Mouse (Mus musculus): ENCODE measurements around the gene Col4a1. TPM values are rescaled to one million over a fixed set of nuclear protein-coding genes. Genes with fewer than 3 reads are reported as not detected.

The Col4a1 gene
- 78.3 and 95.1 TPM in 2 replicates for polyA plus RNA-seq (2012; rRNA removed)

GRCm38 (mm10) chr8:11312349-11313175 is at the start of gene Col4a1, which contains the start of gene Col4a2:
Gene Col4a1 (minus strand): TSS chr8:11312826.
Gene Col4a2 (plus strand): TSS chr8:11312805.
- no peak within 1 kb of the TSS for H3K27ac ChIP-seq (ENCODE audit: control insufficient read depth, insufficient read depth, low read length)
- H3K36me3 ChIP-seq (ENCODE audit: control insufficient read depth, insufficient read depth, low read length): no peaks in the 10 kb centered on the region
- H3K27me3 ChIP-seq (ENCODE audit: control insufficient read depth, insufficient read depth, low read length): peaks cover 2% of the 10 kb centered on the region; the same call in 1 of the 2 replicates
- no peaks in the 10 kb centered on the region for H3K4me1 ChIP-seq (replicated peaks; ENCODE audit: control insufficient read depth, insufficient read depth, low read length)
- peak within 1 kb of the TSS; percentile 30 for H3K4me3 ChIP-seq (ENCODE audit: control insufficient read depth, insufficient read depth, low read length)
- TF ChIP-seq POLR2A (IDR thresholded peaks at IDR 0.05; ENCODE audit: control insufficient read depth, extremely low read depth, insufficient read depth, low read length, poor library complexity) (no peak), CTCF (IDR thresholded peaks at IDR 0.05; ENCODE audit: borderline replicate concordance, control insufficient read depth, extremely low read depth, insufficient read depth, low read length, poor library complexity) (no peak)
- 1% methylated on average over 87 of the region's 87 CpGs for WGBS
- DNase-seq: no peak

- no peak for DNase-seq
- Histone ChIP-seq H3K27me3 (ENCODE audit: control insufficient read depth, insufficient read depth, low read length) (no peaks in the 10 kb centered on the region), H3K36me3 (ENCODE audit: control insufficient read depth, insufficient read depth, low read length) (no peaks in the 10 kb centered on the region), H3K4me1 (replicated peaks; ENCODE audit: control insufficient read depth, insufficient read depth, low read length) (no peaks in the 10 kb centered on the region), H3K4me3 (ENCODE audit: control insufficient read depth, insufficient read depth, low read length) (no peak overlapping the region), H3K27ac (ENCODE audit: control insufficient read depth, insufficient read depth, low read length) (no peak overlapping the region)
- no peak for TF ChIP-seq POLR2A (IDR thresholded peaks at IDR 0.05; ENCODE audit: control insufficient read depth, extremely low read depth, insufficient read depth, low read length, poor library complexity)
- WGBS: 89% methylated on average over 9 of the region's 9 CpGs
These were observed 49.1 kb upstream of the Col4a1 start for GRCm38 (mm10) chr8:11361546-11362277.

DNA sequence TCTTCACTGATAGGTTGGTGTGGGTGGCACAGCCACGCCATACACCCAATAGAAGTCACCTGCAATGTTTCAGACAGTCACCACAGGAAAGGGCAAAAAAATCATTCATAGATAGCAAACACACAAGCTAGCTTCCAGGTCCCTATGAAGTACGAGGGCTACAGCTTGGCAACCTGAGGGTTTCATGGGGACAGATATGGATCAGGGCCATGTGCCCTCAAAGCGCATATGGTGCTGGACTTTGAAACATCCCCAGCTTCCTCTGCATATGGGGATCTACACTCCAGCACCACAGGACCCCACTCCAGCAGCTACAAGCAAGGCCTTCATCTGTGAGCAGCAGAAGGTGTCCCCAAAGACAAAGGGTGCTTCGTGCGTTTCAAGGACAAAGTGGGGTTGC is 47.2 kb upstream of the Col4a1 start:
- Histone ChIP-seq H3K4me1 (replicated peaks; ENCODE audit: control insufficient read depth, insufficient read depth, low read length) (no peaks in the 10 kb centered on the region), H3K36me3 (ENCODE audit: control insufficient read depth, insufficient read depth, low read length) (no peaks in the 10 kb centered on the region), H3K27ac (ENCODE audit: control insufficient read depth, insufficient read depth, low read length) (no peak overlapping the region), H3K27me3 (ENCODE audit: control insufficient read depth, insufficient read depth, low read length) (no peaks in the 10 kb centered on the region), H3K4me3 (ENCODE audit: control insufficient read depth, insufficient read depth, low read length) (no peak overlapping the region)
- WGBS: 94% methylated on average over 5 of the region's 5 CpGs
- no peak for DNase-seq
- no peak for TF ChIP-seq POLR2A (IDR thresholded peaks at IDR 0.05; ENCODE audit: control insufficient read depth, extremely low read depth, insufficient read depth, low read length, poor library complexity)
- TF ChIP-seq CTCF (IDR thresholded peaks at IDR 0.05; ENCODE audit: borderline replicate concordance, control insufficient read depth, extremely low read depth, insufficient read depth, low read length, poor library complexity): no peak

- Histone ChIP-seq H3K4me1 (replicated peaks; ENCODE audit: control insufficient read depth, insufficient read depth, low read length) (no peaks in the 10 kb centered on the region), H3K27ac (ENCODE audit: control insufficient read depth, insufficient read depth, low read length) (no peak overlapping the region), H3K36me3 (ENCODE audit: control insufficient read depth, insufficient read depth, low read length) (no peaks in the 10 kb centered on the region), H3K4me3 (ENCODE audit: control insufficient read depth, insufficient read depth, low read length) (no peak overlapping the region), H3K27me3 (ENCODE audit: control insufficient read depth, insufficient read depth, low read length) (no peaks in the 10 kb centered on the region)
- TF ChIP-seq CTCF (IDR thresholded peaks at IDR 0.05; ENCODE audit: borderline replicate concordance, control insufficient read depth, extremely low read depth, insufficient read depth, low read length, poor library complexity) (no peak), POLR2A (IDR thresholded peaks at IDR 0.05; ENCODE audit: control insufficient read depth, extremely low read depth, insufficient read depth, low read length, poor library complexity) (no peak)
- DNase-seq: no peak
- WGBS: 68% methylated on average over 7 of the region's 7 CpGs
These were observed 45.4 kb upstream of the Col4a1 start for GRCm38 (mm10) chr8:11357921-11358436.

DNA sequence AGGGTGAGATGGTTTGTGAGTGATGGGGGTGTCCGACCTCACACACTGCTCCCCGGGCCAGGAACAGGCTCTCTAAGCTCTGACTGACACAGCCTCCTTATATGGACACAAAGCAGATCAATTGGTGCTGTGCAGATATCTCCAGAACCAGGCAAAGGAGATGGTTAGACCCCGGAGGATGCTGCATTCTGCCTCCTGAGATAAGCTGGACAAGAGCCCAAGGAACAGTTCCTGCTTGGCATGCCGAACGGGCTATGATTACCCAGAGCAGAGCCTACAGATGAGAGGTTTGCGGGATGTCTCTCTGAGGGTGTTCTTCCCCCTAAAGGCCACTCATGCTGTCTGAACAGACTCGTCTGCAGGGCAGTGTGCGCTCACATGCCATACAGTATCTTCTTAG is 44.1 kb upstream of the Col4a1 start:
- Histone ChIP-seq H3K27me3 (ENCODE audit: control insufficient read depth, insufficient read depth, low read length) (no peaks in the 10 kb centered on the region), H3K27ac (ENCODE audit: control insufficient read depth, insufficient read depth, low read length) (no peak overlapping the region), H3K4me3 (ENCODE audit: control insufficient read depth, insufficient read depth, low read length) (no peak overlapping the region), H3K4me1 (replicated peaks; ENCODE audit: control insufficient read depth, insufficient read depth, low read length) (no peaks in the 10 kb centered on the region), H3K36me3 (ENCODE audit: control insufficient read depth, insufficient read depth, low read length) (no peaks in the 10 kb centered on the region)
- TF ChIP-seq POLR2A (IDR thresholded peaks at IDR 0.05; ENCODE audit: control insufficient read depth, extremely low read depth, insufficient read depth, low read length, poor library complexity) (no peak), CTCF (IDR thresholded peaks at IDR 0.05; ENCODE audit: borderline replicate concordance, control insufficient read depth, extremely low read depth, insufficient read depth, low read length, poor library complexity) (no peak)
- no peak for DNase-seq
- WGBS: 86% methylated on average over 8 of the region's 8 CpGs

- Histone ChIP-seq H3K27me3 (ENCODE audit: control insufficient read depth, insufficient read depth, low read length) (no peaks in the 10 kb centered on the region), H3K4me3 (ENCODE audit: control insufficient read depth, insufficient read depth, low read length) (no peak overlapping the region)
These were observed 43.3 kb upstream of the Col4a1 start for GRCm38 (mm10) chr8:11355900-11356299.

More at GRCm38 (mm10) chr8:11355900-11356299, 43.3 kb upstream of the Col4a1 start:
- WGBS: 90% methylated on average over 3 of the region's 3 CpGs
- TF ChIP-seq POLR2A (IDR thresholded peaks at IDR 0.05; ENCODE audit: control insufficient read depth, extremely low read depth, insufficient read depth, low read length, poor library complexity): no peak
- no peak for TF ChIP-seq CTCF (IDR thresholded peaks at IDR 0.05; ENCODE audit: borderline replicate concordance, control insufficient read depth, extremely low read depth, insufficient read depth, low read length, poor library complexity)
- Histone ChIP-seq H3K36me3 (ENCODE audit: control insufficient read depth, insufficient read depth, low read length) (no peaks in the 10 kb centered on the region), H3K4me1 (replicated peaks; ENCODE audit: control insufficient read depth, insufficient read depth, low read length) (no peaks in the 10 kb centered on the region), H3K27ac (ENCODE audit: control insufficient read depth, insufficient read depth, low read length) (no peak overlapping the region)
- no peak for DNase-seq

Measured in thymus, adult 2 months (tissue).